Mouse (Mus musculus) spleen, adult 2 months (tissue): ENCODE data around the gene Grin2d.

ENCODE experiments used
- CTCF ChIP-seq: fragments of 200-500 bp; IDR thresholded peaks from 2 replicates; pipeline ENCODE4 v1.5.1; 2011; ENCODE audit warnings: mild to moderate bottlenecking, inconsistent platforms; ENCODE audit not compliant: insufficient read depth, insufficient read length, insufficient replicate concordance; ENCODE audit errors: extremely low read depth
- POLR2A ChIP-seq: fragments of 200-500 bp; IDR thresholded peaks from 2 replicates; pipeline ENCODE4 v1.6.1; 2011; ENCODE audit warnings: low read depth, low read length, inconsistent platforms

- TF ChIP-seq POLR2A, result no peak
- no peak for TF ChIP-seq CTCF
These were observed 15.4 kb downstream of the Grin2d start for GRCm38 (mm10) chr7:45862804-45863203.
